Mouse (Mus musculus): ENCODE data around the gene Hoxd11.

Hoxd11 gene

GRCm38 (mm10) chr2:74678891-74679595 lies at the start of gene Hoxd11:
Hoxd11 (plus strand) TSS chr2:74679557.
- no peak for DNase-seq (ENCODE audit: low spot score)

GRCm38 (mm10) chr2:74635412-74635811 lies 43.9 kb upstream of the Hoxd11 start:
- DNase-seq (ENCODE audit: low spot score), result no peak

- DNase-seq (ENCODE audit: low spot score), result no peak
These were observed 36.9 kb upstream of the Hoxd11 start for GRCm38 (mm10) chr2:74642431-74642830.

- DNase-seq (ENCODE audit: low spot score), result no peak
These were observed 33.7 kb upstream of the Hoxd11 start for GRCm38 (mm10) chr2:74645631-74646030.

GRCm38 (mm10) chr2:74647082-74647864 lies 32.1 kb upstream of the Hoxd11 start:
- DNase-seq (ENCODE audit: low spot score), result no peak

- no peak for DNase-seq (ENCODE audit: low spot score)
These were observed 26.4 kb upstream of the Hoxd11 start for GRCm38 (mm10) chr2:74652996-74653340.

- no peak for DNase-seq (ENCODE audit: low spot score)
These were observed 25.4 kb upstream of the Hoxd11 start for GRCm38 (mm10) chr2:74653781-74654535.

GRCm38 (mm10) chr2:74654743-74655419 lies 24.5 kb upstream of the Hoxd11 start:
- no peak for DNase-seq (ENCODE audit: low spot score)

GRCm38 (mm10) chr2:74655420-74655781 lies 24.0 kb upstream of the Hoxd11 start:
- no peak for DNase-seq (ENCODE audit: low spot score)

- DNase-seq (ENCODE audit: low spot score), result no peak
These were observed 23.3 kb upstream of the Hoxd11 start for GRCm38 (mm10) chr2:74655821-74656631.

- DNase-seq (ENCODE audit: low spot score), result no peak
These were observed 22.7 kb upstream of the Hoxd11 start for GRCm38 (mm10) chr2:74656632-74657021.

GRCm38 (mm10) chr2:74657251-74658023 lies 21.9 kb upstream of the Hoxd11 start:
- no peak for DNase-seq (ENCODE audit: low spot score)

- no peak for DNase-seq (ENCODE audit: low spot score)
These were observed 21.2 kb upstream of the Hoxd11 start for GRCm38 (mm10) chr2:74658024-74658666.

- DNase-seq (ENCODE audit: low spot score), result no peak
These were observed 20.5 kb upstream of the Hoxd11 start for GRCm38 (mm10) chr2:74658667-74659371.

GRCm38 (mm10) chr2:74659507-74660005 lies 19.8 kb upstream of the Hoxd11 start, which contains the start of gene Evx2:
Evx2 (minus strand) TSS chr2:74659557.
- DNase-seq (ENCODE audit: low spot score), result no peak

- no peak for DNase-seq (ENCODE audit: low spot score)
These were observed 18.7 kb upstream of the Hoxd11 start for GRCm38 (mm10) chr2:74660421-74661375.

- no peak for DNase-seq (ENCODE audit: low spot score)
These were observed 17.7 kb upstream of the Hoxd11 start for GRCm38 (mm10) chr2:74661685-74662084.

All from MN1 (cell line).